Mouse (Mus musculus) small intestine, adult 2 months (tissue): ENCODE results near the gene Hs1bp3.

Source experiments
- CTCF ChIP-seq: fragments of 200-500 bp; IDR thresholded peaks from 2 replicates; pipeline ENCODE4 v1.5.1; 2012; ENCODE audit warnings: low read depth, mild to moderate bottlenecking, control low read depth, inconsistent platforms, low read length, moderate library complexity, mixed read lengths; ENCODE audit not compliant: insufficient replicate concordance, insufficient read length; ENCODE audit errors: extremely low read depth
- POLR2A ChIP-seq: fragments of 200-500 bp; IDR thresholded peaks from 2 replicates; pipeline ENCODE4 v1.6.1; 2012; ENCODE audit warnings: low read depth, mild to moderate bottlenecking, control low read depth, inconsistent platforms, low read length, moderate library complexity

DNA sequence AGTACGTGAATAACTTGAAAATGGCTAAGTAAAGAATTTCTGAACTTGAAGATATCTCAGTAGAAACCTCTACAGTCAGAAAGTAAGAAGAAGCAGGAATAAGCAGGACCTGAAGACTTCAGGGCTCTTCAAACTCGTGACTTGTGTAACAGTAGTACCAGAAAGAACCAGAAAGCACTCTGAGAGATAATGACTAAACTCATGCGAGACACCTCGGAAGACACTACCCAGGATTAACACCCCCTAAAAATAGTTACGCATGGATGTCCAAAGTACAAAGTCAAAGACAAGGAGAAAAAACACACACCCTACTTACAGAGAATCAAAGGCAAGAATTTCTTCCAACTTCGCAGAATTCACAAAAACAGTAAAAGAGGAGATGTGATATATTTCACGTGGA is 46.9 kb upstream of the Hs1bp3 start:
- TF ChIP-seq CTCF (no peak), POLR2A (no peak)
